Mouse (Mus musculus) CH12.LX (cell line): ENCODE results near the gene Srbd1.

ENCODE experiments used
- CHD1 ChIP-seq: IDR thresholded peaks from 2 replicates; pipeline ENCODE4 v1.6.1; 2012; ENCODE audit warnings: low read depth, low read length, improper control_type of control experiment, inconsistent platforms
- CTCF ChIP-seq, 2 experiments: IDR thresholded peaks in 1 of 2; conservative IDR thresholded peaks in 1 of 2; 2 replicates each; pipeline ENCODE4 v1.5.1; 2011 to 2012; ENCODE audit warnings: low read depth in 2 of 2, low read length in 2 of 2, improper control_type of control experiment in 1 of 2, inconsistent platforms in 1 of 2, mild to moderate bottlenecking in 1 of 2, moderate library complexity in 1 of 2
- HCFC1 ChIP-seq: IDR thresholded peaks from 2 replicates; pipeline ENCODE4 v1.6.1; 2012; ENCODE audit warnings: low read depth, mild to moderate bottlenecking, inconsistent platforms, low read length, improper control_type of control experiment
- JUND ChIP-seq: conservative IDR thresholded peaks from 2 replicates; pipeline ENCODE4 v1.6.1; 2011; ENCODE audit warnings: low read depth, low read length, improper control_type of control experiment
- MAFK ChIP-seq: IDR thresholded peaks from 2 replicates; pipeline ENCODE4 v1.6.1; 2011; ENCODE audit warnings: low read length, improper control_type of control experiment; ENCODE audit not compliant: insufficient replicate concordance
- MEF2A ChIP-seq: IDR thresholded peaks from 2 replicates; pipeline ENCODE4 v1.6.1; 2014; ENCODE audit warnings: low read depth, mild to moderate bottlenecking, inconsistent platforms, low read length, improper control_type of control experiment, borderline replicate concordance
- MYC ChIP-seq: IDR thresholded peaks from 2 replicates; pipeline ENCODE4 v1.6.1; 2011; ENCODE audit warnings: low read depth, mild to moderate bottlenecking, improper control_type of control experiment, low read length
- SMC3 ChIP-seq: IDR thresholded peaks from 2 replicates; pipeline ENCODE4 v1.6.1; 2011; ENCODE audit warnings: low read depth, low read length, improper control_type of control experiment
- TCF12 ChIP-seq: IDR thresholded peaks from 2 replicates; pipeline ENCODE4 v1.6.1; 2014; ENCODE audit warnings: low read depth, mild to moderate bottlenecking, inconsistent platforms, low read length, improper control_type of control experiment
- ZC3H11A ChIP-seq: IDR thresholded peaks from 2 replicates; pipeline ENCODE4 v1.6.1; 2012; ENCODE audit warnings: low read depth, mild to moderate bottlenecking, inconsistent platforms, low read length, improper control_type of control experiment

- TF ChIP-seq JUND (no peak), CHD1 (no peak), SMC3 (no peak), CTCF (conservative IDR thresholded peaks at IDR 0.05 in 1 of 2, IDR thresholded peaks at IDR 0.05 in 1 of 2; ENCODE audit: low read depth in 2 of 2, low read length in 2 of 2) (no peak), HCFC1 (no peak), MEF2A (no peak), TCF12 (no peak), MAFK (no peak), ZC3H11A (no peak), MYC (no peak)
Measured at GRCm38 (mm10) chr17:86187777-86188176, 42.8 kb upstream of the Srbd1 start.
